Mouse (Mus musculus) forebrain, embryonic 16.5 days (tissue): Measurements from ENCODE around the gene Adra1b. TPM values are rescaled to one million over a fixed set of nuclear protein-coding genes. Genes with fewer than 3 reads are reported as not detected.

Source experiments
- ATAC-seq: fragments of 200-750 bp; cut with Nextera tagmentation; 2 replicates; pipeline ENCODE4 v1.8.0; 2017; ENCODE audit warnings: mild to moderate bottlenecking, moderate library complexity
- H3K27ac ChIP-seq: fragments of 300-500 bp; sonication (generic); 2 replicates; pipeline ENCODE4 v1.5.1; 2014; ENCODE audit warnings: low read length, control low read depth
- H3K27me3 ChIP-seq: fragments of 300-500 bp; sonication (generic); replicated peaks from 2 replicates; pipeline ENCODE4 v1.6.1; 2014; ENCODE audit warnings: low read length; ENCODE audit not compliant: control insufficient read depth, insufficient read depth
- H3K36me3 ChIP-seq: fragments of 300-500 bp; sonication (generic); 2 replicates; pipeline ENCODE4 v1.6.1; 2014; ENCODE audit not compliant: control insufficient read depth, insufficient read depth
- H3K4me1 ChIP-seq: fragments of 300-500 bp; sonication (generic); replicated peaks from 2 replicates; pipeline ENCODE4 v1.6.1; 2014; ENCODE audit warnings: low read length; ENCODE audit not compliant: control insufficient read depth, insufficient read depth
- H3K4me2 ChIP-seq: fragments of 300-500 bp; sonication (generic); 2 replicates; pipeline ENCODE4 v1.6.1; 2014; ENCODE audit warnings: mild to moderate bottlenecking, low read length, control low read depth
- H3K4me3 ChIP-seq: fragments of 300-500 bp; sonication (generic); replicated peaks from 2 replicates; pipeline ENCODE4 v1.5.1; 2014; ENCODE audit warnings: mild to moderate bottlenecking, low read length, control low read depth
- H3K9ac ChIP-seq: fragments of 300-500 bp; sonication (generic); replicated peaks from 2 replicates; pipeline ENCODE4 v1.6.1; 2014; ENCODE audit warnings: low read depth, low read length, control low read depth
- H3K9me3 ChIP-seq: fragments of 300-500 bp; sonication (generic); 2 replicates; pipeline ENCODE4 v1.6.1; 2016; ENCODE audit warnings: low read length; ENCODE audit not compliant: control insufficient read depth
- WGBS: fragments of 180-500 bp; shearing (Covaris S2); extraction: QIAGEN DNeasy Blood & Tissue Kit; methylation state at CpG from one replicate; pipeline ENCODE4 v1.1.7; 2014; 5-methylcytosine and 5-hydroxymethylcytosine counted together
- polyA plus RNA-seq: library from polyadenylated mRNA; unstranded; fragments of >200 nt; fragmentation: Nextera tagmentation; extraction: Ambion mirVana; gene quantifications from 2 replicates; pipeline ENCODE4 v1.2.1, GENCODE M21; 2015

The Adra1b gene
- polyA plus RNA-seq, 1 experiment from 2014 or later: 2.8 TPM

DNA sequence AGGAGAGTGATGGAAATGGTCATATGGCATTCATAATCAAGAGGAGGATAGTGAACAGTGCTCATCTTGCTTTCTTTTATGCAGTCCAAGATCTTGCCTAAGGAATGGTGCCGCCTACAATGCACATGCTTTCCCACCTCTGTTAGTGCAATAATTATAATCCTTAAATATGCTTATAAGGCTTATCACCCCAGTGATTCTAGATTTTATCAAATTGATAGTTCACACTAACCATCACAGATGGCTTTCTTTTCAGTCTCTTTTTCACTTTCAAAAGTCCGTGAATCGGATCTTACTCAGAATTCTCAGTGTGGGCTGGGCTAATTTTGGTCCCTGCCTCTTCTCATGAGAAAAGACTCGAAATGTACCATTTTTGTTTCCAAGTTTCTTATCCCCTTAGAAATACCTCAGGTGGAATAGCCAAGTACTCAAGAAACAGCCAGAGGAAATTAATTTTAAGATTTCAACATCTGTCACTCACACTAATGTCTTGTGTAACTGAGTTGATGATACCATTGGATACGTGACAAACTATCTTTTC, 17.3 kb downstream of the Adra1b start:
- Histone ChIP-seq H3K27me3 (no peaks in the 10 kb centered on the region), H3K27ac (no peak overlapping the region), H3K9ac (no peak overlapping the region), H3K4me3 (no peak overlapping the region), H3K4me1 (no peaks in the 10 kb centered on the region), H3K9me3 (no peaks in the 10 kb centered on the region), H3K4me2 (no peak overlapping the region), H3K36me3 (no peaks in the 10 kb centered on the region)
- no peak for ATAC-seq
- 93% methylated on average over 5 of the region's 5 CpGs for WGBS

GRCm38 (mm10) chr11:43877211-43877610, 23.8 kb downstream of the Adra1b start:
- Histone ChIP-seq H3K4me1 (no peaks in the 10 kb centered on the region), H3K27me3 (no peaks in the 10 kb centered on the region), H3K4me3 (no peak overlapping the region), H3K27ac (no peak overlapping the region), H3K36me3 (no peaks in the 10 kb centered on the region), H3K9ac (no peak overlapping the region), H3K9me3 (no peaks in the 10 kb centered on the region), H3K4me2 (no peak overlapping the region)
- WGBS: 64% methylated on average over 5 of the region's 5 CpGs
- no peak for ATAC-seq

DNA sequence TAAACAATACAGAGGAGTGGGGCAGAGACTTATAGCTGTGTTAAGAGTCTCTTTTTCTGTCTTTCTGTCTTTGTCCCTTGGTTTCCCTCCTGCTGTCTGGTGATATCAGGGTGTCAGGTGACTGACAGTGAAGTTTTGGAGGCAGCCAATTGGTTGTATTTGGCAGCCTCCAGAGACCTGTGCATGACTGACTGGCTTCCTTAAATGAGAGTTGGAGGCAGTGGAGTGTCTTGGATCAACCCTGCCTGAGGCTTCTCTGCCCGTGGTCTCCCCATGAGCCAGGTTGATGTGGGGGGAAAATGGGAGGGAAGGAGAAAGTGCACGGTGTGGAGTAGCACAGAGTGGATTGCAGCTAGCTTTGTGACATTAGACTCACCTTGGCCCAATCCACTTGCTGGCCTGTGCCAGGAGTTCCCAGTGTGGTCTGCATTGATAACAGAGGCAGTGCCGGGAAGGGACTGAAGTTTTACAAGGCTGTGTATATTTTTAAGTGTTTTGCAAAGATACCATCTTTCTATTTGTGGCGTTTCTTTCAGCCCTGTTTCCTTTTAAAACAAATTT, 33.2 kb downstream of the Adra1b start:
- Histone ChIP-seq H3K36me3 (no peaks in the 10 kb centered on the region), H3K4me1 (no peaks in the 10 kb centered on the region), H3K4me3 (no peak overlapping the region), H3K9ac (no peak overlapping the region), H3K4me2 (no peak overlapping the region), H3K9me3 (no peaks in the 10 kb centered on the region), H3K27me3 (no peaks in the 10 kb centered on the region), H3K27ac (no peak overlapping the region)
- ATAC-seq: no peak
- 68% methylated on average over 4 of the region's 4 CpGs for WGBS

- no peaks in the 10 kb centered on the region for H3K27me3 ChIP-seq
- WGBS: 89% methylated on average over 6 of the region's 6 CpGs
These were observed 35.5 kb downstream of the Adra1b start for GRCm38 (mm10) chr11:43865298-43866165.

DNA sequence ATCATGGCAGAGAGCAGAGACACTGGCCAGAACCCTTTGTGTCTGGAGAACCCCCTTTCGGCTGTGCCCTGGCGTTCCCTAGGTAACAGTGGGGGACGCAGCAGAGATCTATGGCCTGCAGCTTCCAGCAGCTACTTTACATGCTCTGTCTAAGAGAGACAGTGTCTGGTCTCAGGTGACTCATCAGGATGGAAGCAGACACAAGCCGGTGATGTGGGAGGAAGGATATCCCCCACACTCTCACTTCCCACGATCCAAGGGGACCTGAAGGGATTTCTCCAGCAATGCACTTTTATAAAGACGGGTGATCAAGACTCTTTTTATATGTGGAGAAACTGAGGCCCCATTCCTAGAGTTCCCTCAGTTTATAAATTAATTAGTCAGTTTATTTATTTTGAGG, 48.0 kb downstream of the Adra1b start:
- H3K4me2 ChIP-seq: no peak overlapping the region
- no peak for ATAC-seq
- H3K4me1 ChIP-seq: no peaks in the 10 kb centered on the region
- no peaks in the 10 kb centered on the region for H3K27me3 ChIP-seq
- WGBS: 74% methylated on average over 6 of the region's 6 CpGs
- H3K9ac ChIP-seq: no peak overlapping the region
- no peak overlapping the region for H3K4me3 ChIP-seq
- H3K9me3 ChIP-seq: no peaks in the 10 kb centered on the region
- no peak overlapping the region for H3K27ac ChIP-seq
- H3K36me3 ChIP-seq: no peaks in the 10 kb centered on the region

More at GRCm38 (mm10) chr11:43865298-43866165, 35.5 kb downstream of the Adra1b start:
- Histone ChIP-seq H3K4me2 (no peak overlapping the region), H3K27ac (no peak overlapping the region), H3K4me3 (no peak overlapping the region), H3K36me3 (no peaks in the 10 kb centered on the region), H3K9ac (no peak overlapping the region), H3K4me1 (no peaks in the 10 kb centered on the region), H3K9me3 (no peaks in the 10 kb centered on the region)
- ATAC-seq: no peak

DNA sequence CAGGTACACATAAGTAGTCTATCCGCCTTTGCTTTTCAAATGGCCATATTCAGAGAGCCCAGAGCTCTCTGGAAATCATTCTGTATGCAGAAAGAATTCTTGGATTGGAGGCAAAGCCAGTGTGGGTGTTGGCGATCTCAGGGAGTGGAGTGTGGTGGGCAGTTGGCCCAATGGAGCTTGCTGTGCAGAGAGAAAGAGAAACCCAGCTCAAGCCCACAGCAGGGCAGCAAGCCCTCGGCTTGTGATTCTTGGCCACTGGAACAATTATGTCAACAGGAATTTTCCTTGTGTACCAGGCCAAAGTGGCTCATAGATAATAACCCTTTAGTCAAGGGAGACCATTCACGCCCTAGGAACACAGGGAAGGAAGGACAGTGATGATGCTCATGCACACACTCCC, 53.0 kb downstream of the Adra1b start:
- H3K4me3 ChIP-seq: no peak overlapping the region
- no peaks in the 10 kb centered on the region for H3K27me3 ChIP-seq
- no peak overlapping the region for H3K9ac ChIP-seq
- H3K27ac ChIP-seq: no peak overlapping the region
- H3K4me1 ChIP-seq: no peaks in the 10 kb centered on the region
- H3K36me3 ChIP-seq: no peaks in the 10 kb centered on the region
- no peaks in the 10 kb centered on the region for H3K9me3 ChIP-seq
- WGBS: 79% methylated on average over 4 of the region's 4 CpGs
- no peak for ATAC-seq
- no peak overlapping the region for H3K4me2 ChIP-seq

- Histone ChIP-seq H3K27me3 (peaks cover 12% of the 10 kb centered on the region), H3K4me3 (no peak overlapping the region), H3K27ac (no peak overlapping the region), H3K4me1 (peaks cover 2% of the 10 kb centered on the region; the same call in 1 of the 2 replicates), H3K36me3 (no peaks in the 10 kb centered on the region), H3K9me3 (no peaks in the 10 kb centered on the region), H3K9ac (no peak overlapping the region), H3K4me2 (no peak overlapping the region)
- ATAC-seq: no peak
- WGBS: 73% methylated on average over 10 of the region's 10 CpGs
These were observed 59.4 kb downstream of the Adra1b start for GRCm38 (mm10) chr11:43841596-43841995.

GRCm38 (mm10) chr11:43840491-43840890, 60.5 kb downstream of the Adra1b start:
- H3K4me2 ChIP-seq: no peak overlapping the region
- H3K27me3 ChIP-seq: peaks cover 17% of the 10 kb centered on the region
- no peaks in the 10 kb centered on the region for H3K9me3 ChIP-seq
- ATAC-seq: no peak
- no peak overlapping the region for H3K9ac ChIP-seq
- 73% methylated on average over 6 of the region's 6 CpGs for WGBS
- no peak overlapping the region for H3K4me3 ChIP-seq
- H3K4me1 ChIP-seq: peaks cover 8% of the 10 kb centered on the region; the same call in 1 of the 2 replicates
- no peaks in the 10 kb centered on the region for H3K36me3 ChIP-seq
- no peak overlapping the region for H3K27ac ChIP-seq

DNA sequence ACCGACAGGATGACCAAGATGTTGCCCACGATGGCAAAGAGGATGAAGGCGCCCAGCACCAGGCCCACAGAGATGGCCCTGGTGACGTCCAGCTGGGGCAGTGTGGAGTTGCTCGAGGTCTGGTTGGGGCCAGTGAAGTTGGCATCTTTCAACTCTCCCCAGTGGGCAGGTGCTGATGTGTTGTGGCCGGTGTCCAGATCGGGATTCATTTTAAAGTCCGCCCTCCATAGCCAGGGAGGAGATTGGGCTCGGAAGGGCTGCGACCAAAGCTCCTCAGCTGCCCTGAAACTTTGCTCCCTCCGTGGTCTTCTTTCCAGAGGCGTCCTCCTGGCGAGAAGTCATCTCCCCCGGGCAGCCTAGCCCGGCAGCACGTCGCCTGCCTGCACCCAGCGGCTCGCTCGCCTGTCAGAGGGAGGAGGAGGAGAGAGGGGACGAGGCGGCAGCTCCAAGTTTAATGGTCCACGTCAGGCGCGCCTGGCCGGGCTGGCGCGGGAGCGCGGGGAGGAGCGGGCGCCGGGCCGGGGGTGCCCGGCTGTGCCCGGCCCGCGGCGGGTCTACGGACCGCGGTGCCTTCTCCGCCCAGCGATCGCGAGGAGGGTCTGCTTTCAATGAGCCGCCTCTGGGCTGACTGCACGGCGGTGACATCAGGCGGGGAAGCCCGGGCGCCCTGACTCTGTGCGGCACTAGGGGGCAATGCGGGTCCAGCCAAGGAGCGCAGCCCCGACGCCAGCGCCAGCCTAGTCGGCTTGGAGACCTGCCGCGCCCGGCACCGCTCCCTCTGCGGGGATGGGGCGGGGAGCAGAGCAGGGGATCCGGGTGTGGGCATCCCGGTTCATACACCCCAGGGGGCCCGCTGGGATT, 64.9 kb downstream of the Adra1b start:
- 5% methylated on average over 67 of the region's 68 CpGs for WGBS

More for the DNA sequence above, 64.9 kb downstream of the Adra1b start:
- Histone ChIP-seq H3K4me3 (peak overlapping the region; percentile 63), H3K9ac (peak overlapping the region; percentile 69), H3K4me2 (peak overlapping the region; percentile 88), H3K27ac (no peak overlapping the region), H3K9me3 (no peaks in the 10 kb centered on the region), H3K27me3 (peaks cover 21% of the 10 kb centered on the region), H3K4me1 (peaks cover 8% of the 10 kb centered on the region; the same call in 1 of the 2 replicates), H3K36me3 (no peaks in the 10 kb centered on the region)
- ATAC-seq: peak; percentile 99
